Mouse (Mus musculus) lung, adult 2 months (tissue): ENCODE measurements around the gene Rlim.

ENCODE experiments used
- CTCF ChIP-seq: fragments of 200-500 bp; IDR thresholded peaks from 2 replicates; pipeline ENCODE4 v1.5.1; 2011; ENCODE audit warnings: mild to moderate bottlenecking, low read length, control low read depth; ENCODE audit not compliant: insufficient read depth
- POLR2A ChIP-seq: fragments of 200-500 bp; IDR thresholded peaks from 2 replicates; pipeline ENCODE4 v1.6.1; 2011; ENCODE audit warnings: low read depth, mild to moderate bottlenecking, control low read depth, low read length, borderline replicate concordance; ENCODE audit errors: extremely low read depth

DNA sequence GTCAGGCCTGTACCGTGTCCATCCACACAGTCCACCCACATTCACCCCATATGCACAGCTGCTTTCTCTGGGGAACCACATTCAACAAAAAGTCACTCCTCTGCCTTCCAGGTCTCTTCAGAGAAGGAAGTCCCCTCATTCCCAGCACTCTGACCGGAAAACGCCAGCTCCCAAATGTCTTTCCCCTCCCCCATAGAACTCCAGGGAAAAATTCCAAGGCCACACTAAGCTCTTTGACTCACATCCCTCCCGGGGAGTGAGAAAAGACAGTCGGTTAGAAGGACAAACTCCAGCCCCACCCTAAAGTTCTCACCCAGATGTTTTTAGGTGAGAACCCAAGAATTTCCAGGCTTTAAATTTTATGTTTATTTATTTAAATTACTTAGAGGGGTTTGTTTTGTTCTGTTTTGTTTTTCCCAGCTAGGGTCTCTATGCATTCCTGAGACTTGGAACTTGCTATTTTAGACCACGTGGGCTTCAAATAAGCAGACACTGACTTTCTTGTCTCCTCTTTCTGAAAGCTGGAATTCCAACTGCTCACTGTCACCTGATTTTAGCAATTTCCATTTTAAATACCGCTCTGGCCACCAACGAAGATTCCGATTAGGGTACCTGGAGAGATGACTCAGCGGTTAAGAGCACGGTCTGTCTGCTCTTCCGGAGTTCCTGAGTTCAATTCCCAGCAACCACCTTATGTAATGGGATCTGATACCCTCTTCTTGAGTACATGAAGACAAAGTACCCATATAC, 6.3 kb upstream of the Rlim start:
- no peak for TF ChIP-seq POLR2A
- no peak for TF ChIP-seq CTCF
